Mouse (Mus musculus) spleen, postnatal 36 days (tissue): ENCODE measurements around the gene Gm826.
A peak's percentile ranks its signal among the peaks of the same experiment; 100 is the strongest.

Source experiments
- DNase-seq, 2 experiments: peaks; one replicate each; pipeline ENCODE4 v3.0.0; 2022; ENCODE audit warnings: low spot score in 2 of 2, mixed read lengths in 1 of 2

Gm826 gene

DNA sequence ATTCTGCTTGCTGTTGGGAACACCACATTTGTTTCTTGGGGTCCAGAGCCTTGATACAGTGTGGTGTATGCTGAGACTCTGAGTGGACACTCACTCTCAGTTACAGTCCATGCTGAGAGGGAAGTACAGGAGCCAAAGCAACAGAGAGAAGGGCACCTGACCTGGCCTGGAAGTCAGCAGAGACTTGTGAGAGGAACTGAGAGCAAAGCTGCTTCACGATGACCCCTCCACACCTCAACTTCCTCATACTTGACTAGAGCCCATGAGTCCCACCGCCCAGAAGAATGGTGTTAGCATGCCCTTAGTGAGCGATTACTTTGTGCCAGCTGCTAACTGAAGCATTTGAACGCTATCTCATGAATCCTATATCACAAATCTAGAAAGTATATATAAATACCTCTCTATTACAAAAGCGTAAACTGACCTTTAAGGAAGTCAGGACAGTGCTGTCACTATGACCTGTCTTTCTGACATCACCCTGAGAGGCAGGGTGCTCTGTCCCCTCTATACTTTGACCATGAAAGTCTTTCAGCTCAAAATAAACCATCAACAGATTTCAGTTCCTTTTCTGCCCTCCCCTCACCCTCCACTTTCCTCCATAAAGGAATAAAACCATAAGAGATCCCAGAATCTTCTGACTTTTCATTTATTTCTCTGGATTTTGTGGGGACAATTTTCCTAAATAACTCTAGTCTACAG lies 57.9 kb downstream of the Gm826 start:
- DNase-seq: peak in 1 of 2 experiments; percentile 12

DNA sequence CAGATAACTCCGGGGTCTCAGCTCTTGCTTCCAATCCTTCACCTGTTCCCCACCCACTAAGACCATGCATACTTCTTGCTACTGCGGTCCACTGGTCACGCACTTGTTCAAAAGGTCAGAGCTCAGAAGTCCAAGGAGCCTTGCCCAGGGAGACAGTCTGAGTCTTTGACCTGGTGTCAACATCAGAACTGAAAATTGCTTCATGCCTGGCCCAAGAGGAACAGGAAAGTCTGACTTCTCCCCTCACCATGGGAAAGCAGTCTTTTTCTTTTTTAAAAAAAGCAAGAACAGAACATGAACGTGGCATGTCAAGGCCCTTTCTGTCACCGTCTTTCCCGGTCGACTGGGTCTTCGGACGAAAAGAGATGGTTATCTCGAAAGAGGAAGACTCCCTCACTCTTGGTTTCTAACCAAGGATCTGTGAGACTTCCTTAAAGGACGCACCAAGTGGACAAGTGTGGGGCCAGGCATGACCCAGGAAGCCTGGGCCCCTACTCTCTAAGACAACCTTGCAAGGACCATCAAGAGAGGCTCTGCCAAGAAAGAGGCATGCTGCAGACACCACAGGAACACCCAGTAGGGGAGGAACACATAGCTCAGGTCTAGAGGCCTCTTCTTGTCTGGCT lies 66.0 kb downstream of the Gm826 start:
- DNase-seq: peak in 1 of 2 experiments; percentile 13

DNA sequence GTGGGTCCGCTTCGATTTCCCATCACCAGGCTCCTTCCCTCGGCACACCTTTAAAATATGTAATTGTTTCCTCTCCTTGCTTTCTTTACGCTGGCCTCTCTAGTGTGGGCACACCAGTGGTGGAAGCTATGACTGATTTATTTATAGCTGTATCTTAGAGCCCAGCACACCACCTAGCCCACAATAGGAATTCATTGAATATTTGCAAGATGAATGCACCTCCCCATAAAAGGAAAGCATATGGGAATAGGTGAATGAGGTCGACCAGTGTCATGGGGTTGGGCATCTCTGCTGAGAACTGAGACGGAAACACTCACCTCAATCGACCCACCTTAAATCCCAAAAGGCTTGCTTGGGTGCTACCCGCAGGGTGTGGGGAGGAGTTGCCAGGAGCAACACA lies 70.1 kb downstream of the Gm826 start:
- no peak for DNase-seq

DNA sequence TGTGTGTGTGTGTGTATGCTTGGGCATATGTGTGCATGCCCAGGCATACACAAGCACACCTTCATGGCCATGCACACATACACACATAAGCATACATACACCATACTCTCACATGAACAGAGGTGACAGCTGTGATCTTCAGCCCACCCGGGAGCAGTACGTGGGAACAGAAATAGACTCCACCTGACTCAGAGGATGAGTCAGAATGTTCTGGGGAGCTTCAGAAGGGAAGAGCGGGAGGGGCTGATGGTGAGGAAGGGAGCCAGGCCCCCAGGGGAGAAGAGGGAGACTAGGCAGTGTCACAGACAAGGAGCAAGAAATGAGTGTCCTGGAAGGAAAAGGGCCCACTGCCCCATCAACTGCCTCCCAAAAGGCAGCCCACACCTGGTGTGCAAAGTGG lies 72.4 kb downstream of the Gm826 start:
- no peak for DNase-seq
